Mouse (Mus musculus) embryonic fibroblast, embryonic 13.5 days (primary cell): Measurements from ENCODE around the gene Hjurp. TPM values are rescaled to one million over a fixed set of nuclear protein-coding genes. Genes with fewer than 3 reads are reported as not detected.

Experiments
- H3K27ac ChIP-seq: 2 replicates; pipeline ENCODE4 v1.5.1; 2012; ENCODE audit warnings: low read length, control low read depth, inconsistent platforms; ENCODE audit not compliant: insufficient read depth
- H3K4me1 ChIP-seq: 2 replicates; pipeline ENCODE4 v1.6.1; 2011; ENCODE audit warnings: low read length; ENCODE audit not compliant: control insufficient read depth, insufficient read depth
- H3K4me3 ChIP-seq: 2 replicates; pipeline ENCODE4 v1.5.1; 2011; ENCODE audit warnings: mild to moderate bottlenecking, control low read depth, low read length; ENCODE audit not compliant: insufficient read depth
- CTCF ChIP-seq: IDR thresholded peaks from 2 replicates; pipeline ENCODE4 v1.5.1; 2011; ENCODE audit warnings: mild to moderate bottlenecking, control low read depth, low read length, moderate library complexity, borderline replicate concordance; ENCODE audit not compliant: insufficient read depth
- POLR2A ChIP-seq: IDR thresholded peaks from 2 replicates; pipeline ENCODE4 v1.6.1; 2011; ENCODE audit warnings: low read depth, mild to moderate bottlenecking, control low read depth, low read length, moderate library complexity
- polyA plus RNA-seq: library from polyadenylated mRNA; stranded (reverse); fragments of >200 nt; gene quantifications from 2 replicates; pipeline ENCODE4 v1.2.4, GENCODE M21; 2011; ENCODE audit warnings: low read depth; ENCODE audit not compliant: missing spikeins, insufficient read length

Gene Hjurp
- polyA plus RNA-seq, 1 experiment, result 122 TPM

GRCm38 (mm10) chr1:88262255-88262654, 15.2 kb downstream of the Hjurp start:
- no peak for TF ChIP-seq POLR2A
- H3K4me3 ChIP-seq, result no peak overlapping the region
- H3K4me1 ChIP-seq, result peaks cover 13% of the 10 kb centered on the region
- no peak overlapping the region for H3K27ac ChIP-seq

DNA sequence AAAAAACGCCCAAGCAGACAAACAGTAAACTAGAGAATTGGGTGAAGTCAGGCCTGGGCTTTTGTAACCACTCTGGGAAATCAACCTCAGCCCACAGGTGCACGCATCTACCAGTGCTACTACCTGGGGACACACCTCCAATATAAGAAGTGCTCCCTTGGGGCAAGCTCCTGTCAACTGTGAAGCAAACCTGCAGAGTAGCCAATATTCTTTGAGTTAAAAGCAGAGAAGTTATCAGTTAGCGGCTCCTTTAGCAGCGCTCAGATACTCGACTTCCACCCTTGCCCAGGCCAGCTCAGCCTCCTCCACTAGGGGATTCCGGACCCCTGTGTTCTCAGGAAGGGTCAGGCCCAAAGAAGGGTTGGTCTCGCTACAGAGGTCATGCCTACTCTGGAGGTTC, 15.7 kb downstream of the Hjurp start:
- H3K4me3 ChIP-seq, result no peak overlapping the region
- peaks cover 13% of the 10 kb centered on the region for H3K4me1 ChIP-seq
- TF ChIP-seq POLR2A (no peak), CTCF (no peak)
- H3K27ac ChIP-seq, result no peak overlapping the region

DNA sequence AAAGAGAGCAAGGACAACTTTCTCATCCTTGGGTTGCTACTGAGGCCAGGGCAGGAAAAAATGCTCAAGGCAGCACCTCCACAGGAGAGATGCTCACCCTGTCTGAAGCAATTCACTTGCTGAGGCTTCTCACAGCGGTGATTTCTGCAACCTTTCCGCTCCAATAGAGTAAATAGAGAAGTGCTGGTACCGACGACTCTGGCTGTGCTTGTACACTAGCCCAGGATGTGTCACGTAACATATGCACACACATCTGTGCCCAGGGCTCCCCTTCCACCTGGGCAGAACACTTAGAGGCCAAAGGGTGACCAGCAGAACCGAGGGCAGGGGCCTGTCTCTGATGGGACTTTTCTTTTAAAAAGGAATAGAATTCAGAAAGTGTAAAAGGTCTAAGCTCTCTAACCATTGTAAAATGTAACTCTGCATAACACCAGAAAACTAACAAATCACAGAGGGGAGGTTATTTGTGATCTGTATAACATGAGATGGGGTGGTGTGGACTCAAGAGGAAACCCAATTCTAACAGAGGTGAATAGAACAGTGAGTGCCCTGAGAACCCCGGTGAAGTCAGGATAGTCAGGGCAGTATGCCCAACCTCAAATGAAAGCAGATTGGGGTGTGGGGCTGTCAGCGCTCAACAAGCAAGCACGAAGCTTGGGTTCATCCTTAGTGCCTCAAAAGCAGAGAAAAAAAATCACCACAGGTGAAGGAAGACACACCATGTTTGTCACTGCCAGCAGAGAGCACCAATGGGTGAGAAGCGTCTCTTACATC, 16.6 kb downstream of the Hjurp start:
- H3K4me1 ChIP-seq, result peaks cover 13% of the 10 kb centered on the region
- H3K27ac ChIP-seq, result no peak overlapping the region
- H3K4me3 ChIP-seq, result no peak overlapping the region
- TF ChIP-seq POLR2A (no peak), CTCF (no peak)

DNA sequence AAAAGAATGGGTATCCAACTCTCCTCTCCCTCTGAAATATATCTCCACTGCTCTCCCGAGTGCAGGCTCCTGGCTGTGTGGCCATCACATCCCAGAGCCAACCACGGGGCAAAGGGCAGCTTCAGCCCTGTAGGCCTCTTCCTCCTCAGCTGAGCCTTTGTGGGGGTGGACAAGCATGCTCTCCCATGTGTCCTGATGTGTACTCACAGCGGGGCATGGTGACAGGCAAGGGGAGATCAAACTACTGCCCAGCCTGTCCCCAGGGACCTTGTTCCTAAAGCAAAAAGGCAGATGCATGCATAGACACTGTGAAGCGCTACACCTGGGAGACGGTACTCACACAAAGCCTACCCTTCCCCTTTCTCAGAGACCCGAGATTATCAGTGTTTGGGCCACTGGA, 17.3 kb downstream of the Hjurp start:
- Histone ChIP-seq H3K4me1 (peaks cover 13% of the 10 kb centered on the region), H3K4me3 (no peak overlapping the region), H3K27ac (no peak overlapping the region)
- TF ChIP-seq POLR2A (no peak), CTCF (no peak)

- Histone ChIP-seq H3K27ac (no peak overlapping the region), H3K4me3 (no peak overlapping the region), H3K4me1 (peaks cover 13% of the 10 kb centered on the region)
- TF ChIP-seq POLR2A (no peak), CTCF (no peak)
Observed at GRCm38 (mm10) chr1:88259643-88260024, 17.8 kb downstream of the Hjurp start.

DNA sequence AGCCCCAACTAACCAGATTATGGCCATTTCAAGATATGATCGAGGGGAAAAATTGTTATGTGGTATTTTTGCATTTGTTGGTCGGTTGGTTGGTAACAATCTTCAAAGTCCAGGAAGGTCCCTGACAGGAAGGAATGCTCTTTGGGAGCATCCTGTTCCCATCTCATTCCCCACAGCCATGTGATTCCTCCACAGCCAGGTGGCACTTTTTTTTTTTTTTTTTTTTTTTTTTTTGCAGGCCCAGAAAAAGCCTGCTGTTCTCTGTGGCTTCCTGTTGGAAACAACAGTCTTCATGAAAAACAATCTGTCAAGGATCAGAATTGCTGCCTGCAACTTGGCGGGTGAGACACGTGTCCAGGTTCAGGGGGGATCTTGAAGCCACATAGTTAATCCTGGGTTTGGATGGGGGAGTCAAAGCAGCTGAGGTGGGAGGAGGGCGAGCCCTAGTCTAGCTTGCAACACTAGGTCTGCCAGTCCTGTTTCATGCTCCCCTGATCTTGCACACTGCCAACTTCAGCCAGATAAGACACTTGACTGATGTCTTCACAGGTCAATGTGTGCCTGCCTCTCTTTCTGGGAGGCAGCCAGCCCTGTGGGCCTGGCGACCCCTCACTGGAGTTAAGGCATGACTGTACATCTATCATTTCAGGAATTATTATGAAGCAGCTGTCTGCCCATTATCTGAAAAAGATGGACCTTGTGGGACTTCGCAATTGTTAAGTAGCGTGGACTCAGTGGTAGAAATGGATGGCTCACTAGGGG, 18.4 kb downstream of the Hjurp start:
- Histone ChIP-seq H3K27ac (no peak overlapping the region), H3K4me1 (peaks cover 13% of the 10 kb centered on the region), H3K4me3 (no peak overlapping the region)
- TF ChIP-seq CTCF, result no peak
- TF ChIP-seq POLR2A, result no peak

- peaks cover 13% of the 10 kb centered on the region for H3K4me1 ChIP-seq
- TF ChIP-seq POLR2A, result no peak
- no peak for TF ChIP-seq CTCF
- no peak overlapping the region for H3K4me3 ChIP-seq
- H3K27ac ChIP-seq, result no peak overlapping the region
Observed at GRCm38 (mm10) chr1:88258361-88258760, 19.1 kb downstream of the Hjurp start.

DNA sequence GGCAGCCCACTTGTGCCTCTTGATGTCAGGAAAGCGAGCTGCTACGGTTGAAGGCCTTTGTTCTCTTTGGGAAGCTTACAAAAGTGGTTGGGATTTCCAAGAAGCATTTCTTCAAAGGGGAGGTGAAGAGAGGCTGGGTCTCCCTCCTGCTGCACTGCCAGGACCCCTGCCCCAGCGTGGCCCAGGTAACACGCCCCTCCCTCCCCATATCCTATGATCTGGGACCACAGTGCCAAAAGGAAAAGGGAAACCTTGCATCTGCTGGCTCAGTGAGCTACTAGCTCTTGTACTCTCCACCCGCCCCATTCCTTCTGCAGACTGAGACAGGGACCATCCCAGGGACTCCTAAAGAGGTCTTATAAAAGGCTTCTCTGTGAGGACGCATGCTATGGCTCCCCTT, 19.8 kb downstream of the Hjurp start:
- H3K4me3 ChIP-seq, result no peak overlapping the region
- no peak overlapping the region for H3K27ac ChIP-seq
- no peak for TF ChIP-seq CTCF
- no peak for TF ChIP-seq POLR2A
- H3K4me1 ChIP-seq, result peaks cover 9% of the 10 kb centered on the region

- Histone ChIP-seq H3K27ac (no peak overlapping the region), H3K4me3 (no peak overlapping the region), H3K4me1 (peaks cover 3% of the 10 kb centered on the region)
- TF ChIP-seq CTCF (no peak), POLR2A (no peak)
Observed at GRCm38 (mm10) chr1:88256886-88257663, 20.4 kb downstream of the Hjurp start.
